Mouse (Mus musculus): Measurements from ENCODE around the gene Cnfn.
"Not testable (repeated sequence)": the region's sequence is repeated elsewhere in the genome, so short reads cannot be mapped to it uniquely, and the experiment has no call there.

Gene Cnfn

DNA sequence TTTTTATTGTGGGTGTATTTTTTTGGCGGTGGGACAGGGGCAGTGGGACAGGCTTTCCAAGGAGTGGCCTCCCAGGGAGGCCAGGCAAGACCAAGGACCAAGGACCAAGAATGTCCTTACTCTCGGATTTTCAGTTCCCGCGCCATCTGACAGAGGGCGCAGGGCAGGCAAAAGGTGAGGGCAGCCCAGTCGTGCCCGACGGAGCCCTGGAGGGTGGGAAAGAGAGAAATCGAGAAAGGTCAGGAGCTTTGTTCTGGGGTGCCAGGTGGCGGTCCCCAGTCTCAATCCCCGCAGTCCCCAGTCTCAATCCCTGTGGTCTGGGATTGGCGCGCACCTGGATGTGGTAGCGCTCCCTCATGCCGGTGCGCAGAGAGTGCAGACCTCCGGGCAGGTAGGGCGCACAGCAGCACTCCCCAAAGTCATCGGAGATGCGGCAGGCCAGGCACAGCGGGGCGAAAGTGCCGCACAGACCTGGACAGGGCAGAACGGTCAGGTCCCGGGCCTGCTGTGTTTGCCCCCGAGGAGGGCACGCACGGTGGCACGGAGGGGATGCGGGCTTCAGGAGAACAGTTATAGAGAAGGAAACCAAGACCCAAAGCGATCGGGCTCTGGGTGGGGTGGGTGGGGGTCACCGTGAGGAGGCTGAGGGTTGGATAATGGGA lies 1.8 kb downstream of the Cnfn start:
- peak; percentile 56 to 77 for DNase-seq (ENCODE audit: inconsistent age in 2 of 2, low spot score in 1 of 2)

DNA sequence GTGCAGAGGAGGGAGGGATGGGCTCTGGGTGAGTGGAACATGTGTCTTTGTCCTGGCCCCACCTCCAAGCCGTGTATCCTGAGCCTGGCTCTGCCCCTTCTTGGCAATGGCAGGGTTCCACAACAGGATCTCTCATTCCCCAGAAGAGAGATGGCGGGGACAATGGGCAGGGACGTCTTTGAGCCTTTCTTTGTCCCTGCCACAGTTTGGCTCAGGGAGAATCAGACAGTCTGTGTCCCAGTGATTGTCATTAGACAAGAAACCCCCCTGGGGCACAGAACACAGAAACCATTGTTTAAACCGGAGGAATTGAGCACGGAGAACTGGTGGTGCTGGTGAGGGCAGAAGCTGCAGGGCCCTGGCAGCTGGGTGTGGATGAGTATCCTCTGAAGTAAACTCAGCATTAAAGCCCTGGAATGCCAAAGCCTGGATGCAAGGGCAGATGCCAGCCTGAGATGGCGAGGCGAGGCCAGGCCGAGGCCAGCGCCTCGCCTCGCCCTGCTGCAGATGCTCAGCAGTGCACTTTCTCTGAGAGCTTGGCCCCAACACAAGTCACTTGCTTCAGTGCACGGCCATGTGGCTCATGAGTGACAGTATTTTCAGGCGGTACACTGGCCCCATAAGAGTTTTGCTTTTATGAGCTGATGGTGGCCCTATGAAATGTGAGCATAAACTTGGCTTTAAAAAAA lies 3.4 kb downstream of the Cnfn start:
- no peak for DNase-seq (ENCODE audit: inconsistent age in 2 of 2, low spot score in 1 of 2)

DNA sequence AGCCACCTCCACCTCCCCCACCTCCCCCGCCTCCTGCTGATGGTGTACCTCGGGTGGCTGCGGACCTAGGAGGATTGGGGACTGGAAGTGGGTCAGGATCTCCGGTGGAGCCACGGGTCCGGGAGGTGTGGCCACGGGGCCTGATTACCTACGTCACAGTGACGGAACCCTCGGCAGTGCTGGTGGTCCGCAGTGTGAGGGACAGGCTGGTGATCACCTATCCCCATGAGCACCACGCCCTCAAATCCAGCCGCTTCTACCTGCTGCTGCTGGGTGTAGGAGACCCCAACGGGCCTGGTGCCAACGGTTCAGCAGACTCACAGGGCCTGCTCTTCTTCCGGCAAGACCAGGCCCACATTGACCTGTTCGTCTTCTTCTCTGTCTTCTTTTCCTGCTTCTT lies 5.9 kb downstream of the Cnfn start:
- no peak for DNase-seq (ENCODE audit: inconsistent age in 2 of 2, low spot score in 1 of 2)

DNA sequence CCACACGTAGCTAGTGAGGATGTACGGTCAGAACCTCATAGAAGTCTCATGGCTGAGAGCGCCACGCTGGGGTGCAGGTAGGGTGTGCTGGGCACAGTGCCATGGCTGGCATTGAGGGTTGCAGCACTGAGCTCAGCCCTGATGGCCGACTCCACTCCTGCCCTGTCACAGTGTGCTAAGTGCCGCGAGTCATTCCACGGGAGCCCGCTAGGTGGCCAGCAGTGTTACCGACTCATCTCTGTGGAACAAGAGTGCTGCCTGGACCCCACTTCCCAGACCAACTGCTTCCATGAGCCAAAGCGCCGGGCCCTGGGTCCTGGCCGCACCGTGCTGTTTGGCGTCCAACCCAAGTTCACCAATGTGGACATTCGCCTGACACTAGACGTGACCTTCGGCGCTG lies 6.4 kb downstream of the Cnfn start:
- peak; percentile 56 to 78 for DNase-seq (ENCODE audit: inconsistent age in 2 of 2, low spot score in 1 of 2)

DNA sequence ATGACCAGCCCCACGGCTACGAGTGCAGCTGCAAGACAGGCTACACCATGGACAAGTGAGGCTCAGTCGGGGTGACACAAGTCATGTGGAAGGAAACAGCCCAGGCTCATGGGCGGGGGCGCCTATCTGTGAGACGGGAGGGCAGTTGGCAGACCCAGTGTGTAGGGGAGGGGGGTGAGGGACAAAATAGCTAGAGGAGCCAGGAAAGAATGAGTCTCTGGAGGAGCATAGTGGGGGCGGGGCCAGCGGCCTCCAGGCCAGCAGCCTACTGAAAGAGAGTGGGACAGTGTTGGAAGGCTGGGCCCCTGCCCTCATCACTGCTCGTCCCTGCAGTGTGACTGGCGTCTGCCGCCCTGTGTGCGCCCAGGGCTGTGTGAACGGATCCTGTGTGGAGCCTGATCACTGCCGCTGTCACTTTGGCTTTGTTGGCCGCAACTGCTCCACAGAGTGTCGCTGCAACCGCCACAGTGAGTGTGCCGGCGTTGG lies 10.8 kb downstream of the Cnfn start:
- no peak for DNase-seq (ENCODE audit: inconsistent age in 2 of 2, low spot score in 1 of 2)

DNA sequence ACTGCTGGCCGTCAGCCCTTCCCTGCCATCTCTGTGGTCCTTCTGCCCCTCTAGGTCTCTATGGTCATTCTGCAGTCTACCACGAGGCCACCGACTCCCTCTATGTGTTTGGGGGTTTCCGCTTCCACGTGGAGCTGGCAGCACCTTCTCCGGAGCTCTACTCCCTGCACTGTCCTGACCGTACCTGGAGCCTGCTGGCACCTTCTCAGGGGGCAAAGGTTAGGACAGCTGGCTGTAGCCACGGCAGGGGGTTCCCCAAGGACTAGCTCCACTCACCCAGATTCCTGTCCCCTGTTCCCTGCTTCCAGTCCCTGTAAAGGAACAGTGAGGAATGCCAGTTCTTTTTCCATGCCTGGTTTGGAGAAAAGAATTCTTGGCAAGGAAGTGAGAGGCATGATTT lies 20.7 kb downstream of the Cnfn start:
- no peak for DNase-seq (ENCODE audit: inconsistent age in 2 of 2, low spot score in 1 of 2)

DNA sequence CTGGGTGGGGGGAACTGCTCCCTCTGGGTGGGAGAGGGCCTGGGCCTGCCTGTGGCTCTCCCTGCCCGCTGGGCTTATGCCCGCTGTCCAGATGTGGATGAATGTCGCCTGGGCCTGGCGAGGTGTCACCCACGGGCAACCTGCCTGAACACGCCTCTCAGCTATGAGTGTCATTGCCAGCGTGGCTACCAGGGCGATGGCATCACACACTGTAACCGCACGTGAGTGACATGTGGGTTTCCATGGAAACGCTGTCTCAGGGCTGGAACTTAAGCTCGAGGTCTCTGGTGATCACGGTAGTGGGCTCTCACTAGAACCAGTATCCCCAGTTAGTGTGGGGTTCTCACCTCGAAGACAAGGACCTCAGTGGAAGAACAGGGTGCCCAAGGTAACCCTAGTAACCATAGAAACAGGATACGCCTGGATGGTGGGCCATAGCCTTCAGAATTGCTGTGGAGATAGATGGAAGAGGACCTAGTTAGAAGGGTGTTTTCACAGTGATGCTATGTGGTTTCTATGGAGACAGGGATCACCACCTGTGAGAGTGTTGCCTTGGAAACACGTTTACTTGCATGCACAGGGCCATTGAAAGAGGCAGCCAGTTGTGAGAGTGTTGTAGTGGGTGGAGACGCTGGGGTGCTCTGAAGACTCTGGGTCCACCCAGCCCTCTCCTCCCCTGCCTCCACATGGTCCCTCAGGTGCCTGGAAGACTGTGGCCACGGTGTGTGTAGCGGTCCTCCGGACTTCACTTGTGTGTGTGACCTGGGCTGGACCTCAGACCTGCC lies 28.3 kb downstream of the Cnfn start:
- no peak for DNase-seq (ENCODE audit: inconsistent age in 2 of 2, low spot score in 1 of 2)

DNA sequence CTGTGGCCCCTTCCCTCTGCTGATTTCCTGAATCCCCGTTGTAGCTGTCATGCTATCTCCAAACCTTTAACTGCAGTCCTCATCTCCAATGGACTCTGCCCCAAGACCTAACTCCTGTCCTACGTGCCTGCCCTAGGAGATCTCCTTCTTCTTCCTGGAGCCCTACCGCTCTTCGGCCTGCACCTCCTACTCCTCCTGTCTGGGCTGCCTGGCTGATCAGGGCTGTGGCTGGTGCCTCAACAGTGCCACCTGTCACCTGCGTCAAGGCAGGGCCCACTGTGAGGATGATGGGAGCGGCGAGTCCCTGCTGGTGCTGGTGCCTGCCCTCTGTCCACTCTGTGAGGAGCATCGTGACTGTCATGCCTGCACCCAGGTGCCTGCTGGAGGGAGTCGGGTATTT lies 30.2 kb downstream of the Cnfn start:
- DNase-seq (ENCODE audit: inconsistent age in 2 of 2, low spot score in 1 of 2), result no peak

DNA sequence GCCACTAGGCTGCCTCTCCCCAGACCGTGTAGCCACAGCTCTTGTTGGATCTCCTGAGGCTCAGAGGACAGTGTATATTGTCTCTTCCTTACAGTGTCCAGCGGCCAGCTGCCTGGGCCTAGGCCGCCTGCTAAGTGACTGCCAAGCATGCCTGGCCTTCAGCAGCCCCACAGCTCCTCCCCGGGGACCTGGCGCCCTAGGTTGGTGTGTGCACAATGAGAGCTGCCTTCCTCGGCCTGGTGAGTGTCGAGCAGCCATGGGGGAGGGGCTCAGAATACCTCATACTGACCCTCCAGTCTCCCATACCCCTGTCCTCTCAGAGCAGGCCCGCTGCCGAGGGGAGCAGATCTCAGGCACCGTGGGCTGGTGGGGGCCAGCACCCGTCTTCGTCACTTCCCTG lies 35.1 kb downstream of the Cnfn start:
- no peak for DNase-seq (ENCODE audit: inconsistent age in 2 of 2, low spot score in 1 of 2)

DNA sequence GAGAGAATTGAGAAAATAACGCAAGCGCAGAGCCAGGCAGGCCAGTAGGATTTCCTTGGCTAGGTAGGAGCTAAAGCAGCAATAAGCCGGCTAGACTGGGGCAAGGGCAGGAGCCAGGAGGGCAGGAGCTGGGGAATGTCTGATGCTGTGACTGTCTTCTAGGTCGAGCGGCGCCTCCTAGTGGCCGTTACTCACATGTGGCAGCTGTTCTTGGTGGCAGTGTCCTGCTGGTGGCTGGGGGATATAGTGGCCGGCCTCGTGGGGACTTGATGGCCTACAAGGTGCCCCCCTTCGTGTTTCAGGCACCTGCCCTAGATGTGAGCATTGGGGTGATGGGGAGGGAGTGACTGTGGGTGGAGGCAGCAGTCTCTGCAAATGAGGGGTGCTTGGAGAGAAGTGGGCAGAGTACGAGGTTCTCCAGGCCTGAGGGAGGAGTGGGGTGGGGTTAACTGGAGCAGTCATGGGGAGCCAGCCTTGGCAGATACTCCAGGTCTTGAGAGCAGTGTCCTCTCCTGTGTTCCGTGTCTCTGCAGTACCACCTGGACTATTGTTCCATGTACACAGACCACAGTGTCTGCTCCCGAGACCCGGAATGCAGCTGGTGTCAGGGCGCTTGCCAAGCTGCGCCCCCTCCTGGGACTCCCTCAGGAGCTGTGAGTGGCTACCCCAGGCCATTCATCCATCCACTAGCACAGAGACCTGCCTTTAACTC lies 35.8 kb downstream of the Cnfn start:
- DNase-seq (ENCODE audit: inconsistent age in 2 of 2, low spot score in 1 of 2), result peak; percentile 74 to 89

DNA sequence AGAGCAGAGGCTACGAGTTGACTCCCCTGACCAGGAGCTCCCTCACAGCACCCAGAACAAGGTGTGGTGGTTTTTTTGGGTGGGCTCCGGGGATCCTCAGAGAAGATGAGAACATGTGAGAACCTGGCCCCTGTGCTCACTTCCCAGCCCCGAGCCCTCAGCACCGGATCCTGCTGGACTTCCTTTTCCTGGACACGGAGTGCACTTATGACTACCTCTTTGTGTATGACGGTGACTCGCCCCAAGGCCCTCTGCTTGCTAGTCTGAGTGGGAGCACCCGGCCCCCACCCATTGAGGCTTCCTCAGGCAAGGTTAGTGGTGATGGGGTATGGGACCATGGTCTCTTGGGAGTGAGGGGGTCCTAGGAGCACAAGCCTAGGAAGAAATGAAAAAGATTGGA lies 43.3 kb downstream of the Cnfn start:
- DNase-seq (ENCODE audit: inconsistent age in 2 of 2, low spot score in 1 of 2), result peak in 1 of 2 experiments; percentile 51

DNA sequence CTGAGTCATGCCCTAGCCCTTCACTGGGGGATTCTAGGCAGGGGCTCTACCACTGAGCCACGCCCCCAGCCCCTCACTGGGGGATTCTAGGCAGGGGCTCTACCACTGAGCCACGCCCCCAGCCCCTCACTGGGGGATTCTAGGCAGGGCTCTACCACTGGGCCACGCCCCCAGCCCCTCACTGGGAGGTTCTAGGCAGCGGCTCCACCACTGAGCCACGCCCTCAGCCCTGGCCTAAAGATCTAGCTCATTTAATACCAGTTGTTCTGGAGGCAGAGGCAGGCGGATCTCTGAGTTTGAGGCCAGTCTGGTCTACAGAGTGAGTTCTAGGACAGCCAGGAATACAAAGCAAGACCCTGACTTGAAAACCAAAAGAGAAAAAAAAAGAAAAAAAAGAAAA lies 44.1 kb downstream of the Cnfn start:
- DNase-seq (ENCODE audit: inconsistent age in 2 of 2, low spot score in 1 of 2), result not testable (repeated sequence)

DNA sequence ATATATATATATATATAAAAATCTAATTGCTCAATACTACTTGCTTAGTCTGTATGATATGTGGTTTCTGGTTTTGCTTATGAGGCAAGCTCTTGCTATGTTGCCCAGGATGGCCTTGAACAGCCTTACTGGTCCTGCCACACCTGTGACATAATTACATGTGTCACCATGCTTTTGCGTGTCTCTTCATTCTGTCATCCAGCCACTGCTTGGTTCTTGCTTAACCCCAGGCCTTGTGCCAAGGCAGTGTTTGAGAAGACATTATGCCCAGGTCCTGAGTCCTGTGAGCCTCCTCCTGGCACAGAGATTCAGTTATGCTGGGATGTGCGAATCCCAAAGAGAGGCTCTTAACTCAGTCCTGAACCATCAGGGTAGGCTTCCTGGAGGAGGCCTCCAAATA lies 46.3 kb downstream of the Cnfn start:
- DNase-seq (ENCODE audit: inconsistent age in 2 of 2, low spot score in 1 of 2), result peak; percentile 68 to 81

DNA sequence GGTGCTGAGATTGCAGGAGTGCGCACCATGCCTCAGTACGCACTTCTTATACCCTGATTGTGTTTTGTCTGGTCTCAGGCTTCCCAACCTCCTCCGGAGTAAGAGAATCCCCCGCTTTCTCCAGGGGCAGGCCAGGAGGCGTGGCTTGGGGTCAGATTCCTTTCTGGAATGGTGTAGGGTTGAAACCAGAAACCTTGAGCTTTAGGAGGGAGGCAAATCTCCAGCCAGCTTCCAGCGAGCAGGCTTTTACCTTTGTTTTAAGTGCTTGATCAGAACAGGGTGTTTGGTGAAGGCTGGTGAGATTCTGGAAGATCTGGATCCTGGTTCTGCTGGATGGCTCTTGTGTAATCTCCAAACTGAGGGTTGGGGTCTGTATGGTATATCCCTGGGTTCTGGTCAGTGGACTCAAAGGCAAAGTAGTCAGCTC lies 47.5 kb downstream of the Cnfn start:
- DNase-seq (ENCODE audit: inconsistent age in 2 of 2, low spot score in 1 of 2), result peak; percentile 51 to 67
